Mouse (Mus musculus) embryonic facial prominence, embryonic 11.5 days (tissue): ENCODE measurements around the gene Plxna4. TPM values are rescaled to one million over a fixed set of nuclear protein-coding genes. Genes with fewer than 3 reads are reported as not detected.

ENCODE experiments used
- ATAC-seq: fragments of 200-750 bp; cut with Nextera tagmentation; replicated peaks from 2 replicates; pipeline ENCODE4 v1.8.0; 2017; ENCODE audit warnings: low read depth; ENCODE audit not compliant: insufficient number of reproducible peaks, low FRiP score, low TSS enrichment
- DNase-seq: peaks from one replicate; pipeline ENCODE4 v3.0.0-alpha.2; 2015; ENCODE audit warnings: low spot score
- H3K27ac ChIP-seq: fragments of 300-500 bp; sonication (generic); replicated peaks from 2 replicates; pipeline ENCODE4 v1.5.1; 2014; ENCODE audit warnings: mild to moderate bottlenecking, low read depth, low read length, control low read depth
- H3K27me3 ChIP-seq: fragments of 300-500 bp; sonication (generic); 2 replicates; pipeline ENCODE4 v1.6.1; 2014; ENCODE audit warnings: mild to moderate bottlenecking, low read length, moderate library complexity, mixed read lengths; ENCODE audit not compliant: control insufficient read depth, insufficient read depth
- H3K36me3 ChIP-seq: fragments of 300-500 bp; sonication (generic); replicated peaks from 2 replicates; pipeline ENCODE4 v1.6.1; 2014; ENCODE audit warnings: low read depth, mild to moderate bottlenecking, low read length, moderate library complexity, mixed read lengths; ENCODE audit not compliant: control insufficient read depth, insufficient read depth
- H3K4me1 ChIP-seq: fragments of 300-500 bp; sonication (generic); 2 replicates; pipeline ENCODE4 v1.6.1; 2014; ENCODE audit warnings: low read length, mixed read lengths; ENCODE audit not compliant: control insufficient read depth, insufficient read depth
- H3K4me2 ChIP-seq: fragments of 300-500 bp; sonication (generic); 2 replicates; pipeline ENCODE4 v1.6.1; 2014; ENCODE audit warnings: low read depth, mild to moderate bottlenecking, control low read depth, low read length, moderate library complexity
- H3K4me3 ChIP-seq: fragments of 300-500 bp; sonication (generic); 2 replicates; pipeline ENCODE4 v1.5.1; 2014; ENCODE audit warnings: low read depth, low read length, control low read depth
- H3K9ac ChIP-seq: fragments of 300-500 bp; sonication (generic); replicated peaks from 2 replicates; pipeline ENCODE4 v1.6.1; 2014; ENCODE audit warnings: mild to moderate bottlenecking, control low read depth, low read length
- H3K9me3 ChIP-seq: fragments of 300-500 bp; sonication (generic); replicated peaks from 2 replicates; pipeline ENCODE4 v1.6.1; 2016; ENCODE audit warnings: mild to moderate bottlenecking, low read length, inconsistent platforms, mixed read lengths; ENCODE audit not compliant: control insufficient read depth
- WGBS: fragments of 180-500 bp; shearing (Covaris S2); extraction: QIAGEN DNeasy Blood & Tissue Kit; methylation state at CpG from one replicate; pipeline ENCODE4 v1.1.7; 2014; 5-methylcytosine and 5-hydroxymethylcytosine counted together
- polyA plus RNA-seq: library from polyadenylated mRNA; unstranded; fragments of >200 nt; fragmentation: Nextera tagmentation; extraction: Ambion mirVana; gene quantifications from 2 replicates; pipeline ENCODE4 v1.2.1, GENCODE M21; 2014

Plxna4 gene
- polyA plus RNA-seq, 1 experiment from 2014 or later: 3.2 TPM

DNA sequence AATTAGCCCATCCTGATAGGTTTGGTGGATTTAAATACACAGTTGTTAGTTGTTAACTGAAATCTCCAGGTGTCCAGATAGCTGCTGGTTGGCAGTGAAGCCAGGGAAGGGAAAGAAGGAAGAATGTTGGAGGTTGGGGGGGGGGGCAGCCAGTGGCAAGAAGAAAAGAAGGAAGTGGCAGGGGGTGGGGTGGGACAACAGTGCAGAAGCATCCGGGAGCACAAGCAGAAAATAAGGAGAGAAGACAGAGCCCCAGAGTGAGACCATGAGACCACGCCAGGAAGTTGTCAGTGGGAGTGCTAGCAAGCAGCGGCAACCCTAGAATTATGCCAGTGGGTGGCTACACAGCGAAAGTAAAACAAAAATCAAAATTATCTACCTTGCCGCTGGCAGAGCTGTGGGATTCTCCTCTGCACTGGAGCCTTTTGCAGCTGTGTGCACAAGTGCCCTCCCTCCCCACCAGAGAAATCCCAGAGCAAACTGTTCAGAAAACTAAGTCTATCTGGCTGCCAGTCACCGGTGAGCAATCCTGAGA lies 404.3 kb downstream of the Plxna4 start:
- Histone ChIP-seq H3K4me3 (no peak overlapping the region), H3K36me3 (no peaks in the 10 kb centered on the region), H3K9me3 (no peaks in the 10 kb centered on the region), H3K27me3 (no peaks in the 10 kb centered on the region), H3K9ac (no peak overlapping the region), H3K4me1 (no peaks in the 10 kb centered on the region), H3K4me2 (no peak overlapping the region), H3K27ac (no peak overlapping the region)
- no peak for DNase-seq
- ATAC-seq: no peak
- 61% methylated on average over 6 of the region's 6 CpGs for WGBS

- Histone ChIP-seq H3K4me3 (no peak overlapping the region), H3K27ac (no peak overlapping the region), H3K9me3 (no peaks in the 10 kb centered on the region), H3K4me2 (no peak overlapping the region), H3K27me3 (no peaks in the 10 kb centered on the region), H3K4me1 (no peaks in the 10 kb centered on the region), H3K9ac (no peak overlapping the region), H3K36me3 (no peaks in the 10 kb centered on the region)
- ATAC-seq (no peak), DNase-seq (peak; percentile 15)
- 59% methylated on average over 5 of the region's 5 CpGs for WGBS
Observed at GRCm38 (mm10) chr6:32180012-32180358, 408.0 kb downstream of the Plxna4 start.

DNA sequence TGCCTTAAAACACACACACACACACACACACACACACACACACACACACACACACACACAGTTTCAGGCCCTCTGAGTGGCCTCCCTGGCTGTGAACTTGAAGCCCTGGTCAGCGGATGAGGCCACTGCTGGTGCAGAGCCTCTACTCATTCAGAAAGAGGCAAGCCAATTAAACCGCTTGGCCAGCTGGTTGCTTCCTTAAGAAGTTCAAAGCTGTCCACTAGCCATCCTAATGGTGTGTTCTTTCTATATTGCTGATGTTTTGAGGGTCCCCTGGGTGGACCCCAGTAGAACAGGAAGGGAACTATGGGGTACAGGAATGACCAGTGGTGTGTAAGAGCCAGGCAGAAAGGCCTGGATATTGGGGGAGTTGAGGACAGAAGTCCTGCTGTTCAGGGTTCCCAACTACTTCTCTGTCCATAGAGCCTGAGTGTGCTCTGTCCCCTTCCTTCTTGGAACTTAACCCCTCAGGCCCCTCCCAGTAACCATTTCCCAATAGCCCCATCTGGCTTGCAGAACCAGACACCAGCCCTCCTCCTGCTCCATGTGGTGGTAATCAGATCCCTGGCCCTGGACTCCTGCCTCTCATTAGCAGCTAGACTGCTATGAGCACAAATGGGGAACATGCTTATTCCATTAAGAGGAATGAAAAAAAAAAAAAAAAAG lies 408.5 kb downstream of the Plxna4 start:
- H3K4me3 ChIP-seq: no peak overlapping the region
- ATAC-seq (peak; percentile 85; the same call in 1 of the 2 replicates), DNase-seq (peak; percentile 90)
- H3K27me3 ChIP-seq: no peaks in the 10 kb centered on the region
- H3K4me1 ChIP-seq: no peaks in the 10 kb centered on the region
- H3K4me2 ChIP-seq: no peak overlapping the region
- no peak overlapping the region for H3K9ac ChIP-seq
- H3K27ac ChIP-seq: no peak overlapping the region
- WGBS: 65% methylated on average over 2 of the region's 2 CpGs
- no peaks in the 10 kb centered on the region for H3K9me3 ChIP-seq
- no peaks in the 10 kb centered on the region for H3K36me3 ChIP-seq

DNA sequence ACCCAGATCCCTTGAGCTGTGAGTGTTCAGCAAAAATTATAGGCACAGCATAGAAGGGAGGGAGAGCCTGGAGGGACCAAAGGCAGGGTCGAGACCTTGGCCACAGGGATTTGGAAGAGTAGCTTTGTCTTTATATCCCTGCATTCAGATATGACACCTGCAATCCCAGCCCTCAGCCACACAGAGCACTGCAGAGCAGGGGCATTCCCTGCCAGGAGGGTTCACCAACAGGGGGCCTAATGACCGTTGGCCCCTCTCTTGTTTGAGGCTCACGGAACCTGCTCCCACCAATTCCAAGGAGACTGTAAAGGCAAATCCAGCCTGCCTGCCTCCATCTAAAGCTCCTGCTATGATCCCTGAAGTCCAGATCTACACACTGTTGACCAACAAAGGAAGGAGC lies 410.1 kb downstream of the Plxna4 start:
- WGBS: 70% methylated on average over 3 of the region's 3 CpGs
- Histone ChIP-seq H3K9me3 (no peaks in the 10 kb centered on the region), H3K36me3 (no peaks in the 10 kb centered on the region), H3K27ac (no peak overlapping the region), H3K9ac (no peak overlapping the region), H3K4me2 (no peak overlapping the region), H3K4me1 (no peaks in the 10 kb centered on the region), H3K4me3 (no peak overlapping the region), H3K27me3 (no peaks in the 10 kb centered on the region)
- ATAC-seq (no peak), DNase-seq (no peak)

GRCm38 (mm10) chr6:32167725-32168124 lies 420.3 kb downstream of the Plxna4 start:
- 23% methylated on average over 1 of the region's 1 CpGs for WGBS

DNA sequence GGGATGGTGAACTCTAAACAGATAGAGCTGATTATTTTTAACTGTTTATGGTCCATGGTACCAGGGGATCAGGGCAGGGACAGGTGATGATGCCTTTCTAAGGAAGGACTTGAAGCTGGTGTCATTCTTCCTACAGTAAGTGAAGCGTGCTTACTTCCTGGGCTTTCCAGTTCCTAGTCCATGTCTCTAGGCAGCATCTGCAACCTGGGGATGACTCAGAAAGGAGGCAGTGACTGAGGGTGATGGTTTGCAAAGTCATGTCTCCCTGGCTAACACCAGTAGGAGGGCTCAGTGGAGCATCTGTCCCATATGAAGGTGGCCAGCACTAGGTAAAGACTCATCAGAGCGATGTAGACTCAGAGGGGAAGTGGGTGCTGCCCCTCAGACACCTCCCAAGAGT lies 427.6 kb downstream of the Plxna4 start:
- Histone ChIP-seq H3K4me2 (no peak overlapping the region), H3K9me3 (no peaks in the 10 kb centered on the region), H3K4me1 (no peaks in the 10 kb centered on the region), H3K27ac (no peak overlapping the region), H3K36me3 (no peaks in the 10 kb centered on the region), H3K9ac (no peak overlapping the region), H3K27me3 (no peaks in the 10 kb centered on the region), H3K4me3 (no peak overlapping the region)
- 83% methylated on average over 2 of the region's 2 CpGs for WGBS
- no peak for ATAC-seq
- no peak for DNase-seq

More at GRCm38 (mm10) chr6:32167725-32168124, 420.3 kb downstream of the Plxna4 start:
- ATAC-seq (no peak), DNase-seq (peak; percentile 18)
- no peaks in the 10 kb centered on the region for H3K4me1 ChIP-seq
- H3K36me3 ChIP-seq: no peaks in the 10 kb centered on the region
- H3K4me3 ChIP-seq: no peak overlapping the region
- H3K27me3 ChIP-seq: no peaks in the 10 kb centered on the region
- H3K9ac ChIP-seq: no peak overlapping the region
- no peaks in the 10 kb centered on the region for H3K9me3 ChIP-seq
- no peak overlapping the region for H3K4me2 ChIP-seq
- H3K27ac ChIP-seq: no peak overlapping the region

GRCm38 (mm10) chr6:32159931-32160330 lies 428.1 kb downstream of the Plxna4 start:
- ATAC-seq (no peak), DNase-seq (no peak)
- no peak overlapping the region for H3K27ac ChIP-seq
- no peak overlapping the region for H3K4me3 ChIP-seq
- 65% methylated on average over 4 of the region's 4 CpGs for WGBS
- H3K4me1 ChIP-seq: no peaks in the 10 kb centered on the region
- no peak overlapping the region for H3K4me2 ChIP-seq
- H3K9ac ChIP-seq: no peak overlapping the region
- no peaks in the 10 kb centered on the region for H3K9me3 ChIP-seq
- no peaks in the 10 kb centered on the region for H3K27me3 ChIP-seq
- no peaks in the 10 kb centered on the region for H3K36me3 ChIP-seq

DNA sequence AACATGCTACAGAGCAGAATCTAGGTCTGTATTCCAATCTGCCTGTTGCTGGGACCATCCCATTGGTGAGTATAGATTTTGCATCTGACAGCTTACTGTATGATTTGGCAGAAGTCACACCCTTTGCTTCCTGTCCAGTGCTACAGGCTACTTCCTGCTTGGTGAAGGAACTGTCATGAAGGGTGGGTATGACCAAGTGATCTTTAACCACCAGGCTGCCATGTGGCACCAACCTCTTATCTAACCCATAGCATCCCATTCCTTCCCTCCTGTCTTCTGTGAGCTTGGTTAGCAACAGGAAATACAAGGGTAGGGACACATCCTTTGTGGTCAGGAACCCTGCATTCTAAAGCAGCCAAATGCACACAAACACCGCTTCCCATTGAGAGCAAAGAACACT lies 429.6 kb downstream of the Plxna4 start:
- H3K4me3 ChIP-seq: no peak overlapping the region
- no peak overlapping the region for H3K4me2 ChIP-seq
- no peaks in the 10 kb centered on the region for H3K9me3 ChIP-seq
- H3K27ac ChIP-seq: no peak overlapping the region
- H3K36me3 ChIP-seq: no peaks in the 10 kb centered on the region
- DNase-seq (no peak), ATAC-seq (no peak)
- no peaks in the 10 kb centered on the region for H3K4me1 ChIP-seq
- H3K9ac ChIP-seq: no peak overlapping the region
- 93% methylated on average over 1 of the region's 1 CpGs for WGBS
- H3K27me3 ChIP-seq: no peaks in the 10 kb centered on the region
